Mouse (Mus musculus) stomach, embryonic 16.5 days (tissue): ENCODE data around the gene Slc23a2. TPM values are rescaled to one million over a fixed set of nuclear protein-coding genes. Genes with fewer than 3 reads are reported as not detected.

Experiments
- ATAC-seq: fragments of 200-750 bp; cut with Nextera tagmentation; 2 replicates; pipeline ENCODE4 v1.8.0; 2017; ENCODE audit warnings: moderate number of reproducible peaks, moderate TSS enrichment; ENCODE audit not compliant: insufficient read depth, low FRiP score
- H3K27ac ChIP-seq: fragments of 300-500 bp; sonication (generic); 2 replicates; pipeline ENCODE4 v1.5.1; 2014; ENCODE audit warnings: low read length
- H3K27me3 ChIP-seq: fragments of 300-500 bp; sonication (generic); 2 replicates; pipeline ENCODE4 v1.6.1; 2014; ENCODE audit warnings: low read length, control low read depth, mixed read lengths; ENCODE audit not compliant: control insufficient read depth, insufficient read depth
- H3K36me3 ChIP-seq: fragments of 300-500 bp; sonication (generic); 2 replicates; pipeline ENCODE4 v1.6.1; 2014; ENCODE audit warnings: low read length; ENCODE audit not compliant: control insufficient read depth, insufficient read depth
- H3K4me1 ChIP-seq: fragments of 300-500 bp; sonication (generic); 2 replicates; pipeline ENCODE4 v1.6.1; 2014; ENCODE audit warnings: low read length, control low read depth, mixed read lengths; ENCODE audit not compliant: control insufficient read depth, insufficient read depth
- H3K4me2 ChIP-seq: fragments of 300-500 bp; sonication (generic); 2 replicates; pipeline ENCODE4 v1.6.1; 2014; ENCODE audit warnings: low read depth, low read length, mixed read lengths
- H3K4me3 ChIP-seq: fragments of 300-500 bp; sonication (generic); replicated peaks from 2 replicates; pipeline ENCODE4 v1.5.1; 2014; ENCODE audit warnings: mild to moderate bottlenecking, low read length
- H3K9ac ChIP-seq: fragments of 300-500 bp; sonication (generic); 2 replicates; pipeline ENCODE4 v1.6.1; 2014; ENCODE audit warnings: low read length
- H3K9me3 ChIP-seq: fragments of 300-500 bp; sonication (generic); replicated peaks from 2 replicates; pipeline ENCODE4 v1.6.1; 2016; ENCODE audit warnings: low read length, control low read depth; ENCODE audit not compliant: control insufficient read depth
- WGBS: fragments of 180-500 bp; shearing (Covaris S2); extraction: QIAGEN DNeasy Blood & Tissue Kit; methylation state at CpG from one replicate; pipeline ENCODE4 v1.1.7; 2014; 5-methylcytosine and 5-hydroxymethylcytosine counted together
- polyA plus RNA-seq: library from polyadenylated mRNA; unstranded; fragments of >200 nt; fragmentation: Nextera tagmentation; extraction: Ambion mirVana; gene quantifications from 2 replicates; pipeline ENCODE4 v1.2.1, GENCODE M21; 2015

Slc23a2 gene
- polyA plus RNA-seq, 1 experiment from 2014 or later = 12.1 TPM

DNA sequence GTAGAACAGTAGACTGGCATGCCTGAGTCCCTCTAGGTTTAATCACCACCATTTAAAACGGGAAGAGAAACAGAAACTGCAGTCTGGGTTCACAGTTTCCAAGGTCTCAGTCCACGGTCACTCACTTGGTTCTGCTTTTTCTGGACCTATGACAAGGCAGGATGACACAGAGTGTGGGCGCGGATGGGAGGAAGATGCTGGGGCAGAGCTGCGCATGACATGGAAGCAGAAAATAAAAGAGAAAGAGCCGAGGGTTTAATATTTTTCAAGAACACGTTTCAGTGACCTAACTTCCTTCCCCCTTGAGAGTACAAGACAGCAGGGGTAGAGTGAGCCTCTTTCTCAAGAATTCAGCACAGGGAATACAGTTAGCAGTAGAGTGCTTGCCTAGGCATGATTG is 24.2 kb upstream of the Slc23a2 start:
- H3K9ac ChIP-seq = no peak overlapping the region
- 82% methylated on average over 7 of the region's 7 CpGs for WGBS
- no peak for ATAC-seq

DNA sequence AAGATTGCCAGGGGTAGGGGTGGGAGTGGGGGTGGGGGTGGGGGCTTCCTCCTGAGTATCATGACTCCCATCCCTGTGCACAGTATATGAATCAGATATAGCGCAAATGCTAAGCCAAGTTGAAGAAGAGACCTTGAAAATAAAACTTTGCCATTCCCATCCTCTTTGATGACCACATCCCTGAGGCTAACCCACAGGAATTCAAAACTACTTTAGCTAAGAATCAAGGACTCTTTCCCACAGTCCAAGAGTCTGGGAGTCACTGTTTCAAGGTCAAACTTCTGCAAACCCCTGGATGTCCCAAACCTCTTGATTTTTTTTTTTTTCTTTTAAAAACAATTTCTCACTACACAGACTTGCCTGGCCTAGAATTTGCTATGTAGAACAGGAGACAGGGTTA is 18.7 kb upstream of the Slc23a2 start:
- Histone ChIP-seq H3K27me3 (no peaks in the 10 kb centered on the region), H3K27ac (no peak overlapping the region), H3K4me1 (no peaks in the 10 kb centered on the region), H3K36me3 (no peaks in the 10 kb centered on the region), H3K4me2 (no peak overlapping the region), H3K9ac (no peak overlapping the region), H3K4me3 (no peak overlapping the region), H3K9me3 (no peaks in the 10 kb centered on the region)
- 92% methylated on average over 1 of the region's 1 CpGs for WGBS
- no peak for ATAC-seq

More for the DNA sequence above, 24.2 kb upstream of the Slc23a2 start:
- Histone ChIP-seq H3K4me3 (no peak overlapping the region), H3K27me3 (no peaks in the 10 kb centered on the region), H3K36me3 (no peaks in the 10 kb centered on the region), H3K9me3 (no peaks in the 10 kb centered on the region), H3K27ac (no peak overlapping the region), H3K4me2 (no peak overlapping the region), H3K4me1 (no peaks in the 10 kb centered on the region)

DNA sequence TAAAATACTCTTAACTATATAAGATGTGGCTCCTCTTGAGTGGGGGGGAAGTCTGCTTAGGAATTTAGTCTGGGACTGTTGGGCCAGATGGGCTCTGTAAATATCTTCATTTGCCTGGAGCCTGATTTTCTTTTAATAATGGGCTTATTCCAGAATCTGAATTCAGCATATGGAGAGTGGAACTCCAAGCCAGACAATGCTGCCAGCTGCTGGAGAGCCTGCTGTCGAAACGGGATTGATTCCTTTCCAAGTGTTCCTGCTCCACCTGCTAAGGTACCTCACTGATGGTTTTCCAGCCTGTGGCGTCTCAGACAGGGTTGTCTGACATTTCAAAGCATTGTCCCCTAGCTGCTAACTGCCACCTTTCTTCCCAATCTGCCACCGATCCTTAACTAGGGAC is 12.6 kb upstream of the Slc23a2 start:
- 70% methylated on average over 4 of the region's 4 CpGs for WGBS
- Histone ChIP-seq H3K4me2 (no peak overlapping the region), H3K27ac (no peak overlapping the region), H3K9ac (no peak overlapping the region), H3K4me3 (no peak overlapping the region), H3K27me3 (no peaks in the 10 kb centered on the region), H3K9me3 (no peaks in the 10 kb centered on the region), H3K4me1 (no peaks in the 10 kb centered on the region), H3K36me3 (no peaks in the 10 kb centered on the region)
- ATAC-seq = no peak

DNA sequence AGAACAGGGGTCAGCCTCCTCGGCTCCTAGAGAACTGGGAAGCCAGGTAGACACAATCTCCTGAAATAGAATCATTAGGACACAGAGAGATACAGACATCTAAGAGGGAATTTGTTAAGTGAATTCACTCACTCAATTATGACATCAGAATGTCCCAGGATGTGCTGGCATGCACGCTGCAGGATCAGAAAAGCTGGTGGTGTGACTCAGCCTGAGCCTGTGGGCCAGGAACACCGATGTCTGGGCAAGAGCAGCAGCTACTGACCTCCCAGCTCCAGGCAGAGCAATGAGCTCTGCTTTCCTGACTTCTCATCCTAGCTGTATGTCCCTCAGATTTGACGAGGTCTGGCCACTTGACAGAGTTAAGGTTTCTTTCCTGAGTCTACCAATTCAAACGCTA is 7.8 kb upstream of the Slc23a2 start:
- Histone ChIP-seq H3K4me3 (no peak overlapping the region), H3K36me3 (no peaks in the 10 kb centered on the region), H3K4me1 (no peaks in the 10 kb centered on the region), H3K27ac (no peak overlapping the region), H3K27me3 (0 out of 2 replicates have a peak, but pooled peaks cover 2% of the 10 kb centered on the region), H3K4me2 (no peak overlapping the region), H3K9me3 (no peaks in the 10 kb centered on the region), H3K9ac (no peak overlapping the region)
- WGBS = 48% methylated on average over 5 of the region's 5 CpGs
- ATAC-seq = no peak

DNA sequence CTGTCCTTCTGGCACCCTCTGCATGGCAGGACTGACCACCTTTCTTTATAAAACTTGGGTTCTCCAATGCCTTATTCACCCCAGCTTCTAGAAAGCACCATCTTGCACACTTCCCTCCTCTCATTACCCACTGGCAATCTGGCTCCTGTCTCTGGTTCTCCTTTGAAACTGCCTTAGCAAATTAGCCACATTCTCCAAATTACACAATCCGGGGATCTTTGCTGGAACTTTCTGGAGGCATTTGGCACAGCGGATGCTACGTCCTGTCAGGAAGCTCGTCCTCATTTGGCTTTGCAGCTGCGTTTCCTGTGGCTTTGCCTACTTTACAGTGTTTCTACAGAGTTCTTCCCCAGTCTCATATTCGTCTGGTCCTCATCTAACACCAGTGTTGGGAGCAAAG is 6.7 kb upstream of the Slc23a2 start:
- Histone ChIP-seq H3K4me2 (no peak overlapping the region), H3K4me1 (0 out of 2 replicates have a peak, but pooled peaks cover 2% of the 10 kb centered on the region), H3K36me3 (no peaks in the 10 kb centered on the region), H3K9ac (no peak overlapping the region), H3K9me3 (no peaks in the 10 kb centered on the region), H3K4me3 (no peak overlapping the region), H3K27me3 (0 out of 2 replicates have a peak, but pooled peaks cover 2% of the 10 kb centered on the region), H3K27ac (no peak overlapping the region)
- WGBS = 70% methylated on average over 6 of the region's 6 CpGs
- ATAC-seq = no peak

DNA sequence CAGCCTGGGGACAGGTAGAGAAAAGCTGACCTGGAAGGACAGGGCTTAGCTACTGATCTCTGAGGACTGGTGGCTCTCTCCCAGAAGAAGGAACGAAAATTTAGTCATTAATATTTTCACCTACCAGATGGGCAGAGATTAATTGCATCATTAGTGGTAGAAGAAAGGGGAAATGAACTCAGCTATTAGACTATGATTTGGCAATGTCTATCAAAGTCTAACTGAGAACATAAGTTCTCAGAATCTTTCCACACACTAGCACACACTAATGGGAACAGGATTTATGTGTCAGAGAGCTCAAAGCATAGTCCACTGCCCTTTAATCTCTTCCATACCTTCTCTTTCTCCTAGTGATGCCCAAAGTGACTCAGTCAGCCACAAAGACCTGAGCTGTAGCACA is 6.0 kb upstream of the Slc23a2 start:
- no peaks in the 10 kb centered on the region for H3K36me3 ChIP-seq
- 0 out of 2 replicates have a peak, but pooled peaks cover 2% of the 10 kb centered on the region for H3K27me3 ChIP-seq
- H3K9me3 ChIP-seq = no peaks in the 10 kb centered on the region
- no peak overlapping the region for H3K27ac ChIP-seq
- ATAC-seq = no peak
- no peak overlapping the region for H3K9ac ChIP-seq
- 0 out of 2 replicates have a peak, but pooled peaks cover 2% of the 10 kb centered on the region for H3K4me1 ChIP-seq
- H3K4me2 ChIP-seq = no peak overlapping the region
- no peak overlapping the region for H3K4me3 ChIP-seq
- WGBS = 59% methylated on average over 1 of the region's 1 CpGs

DNA sequence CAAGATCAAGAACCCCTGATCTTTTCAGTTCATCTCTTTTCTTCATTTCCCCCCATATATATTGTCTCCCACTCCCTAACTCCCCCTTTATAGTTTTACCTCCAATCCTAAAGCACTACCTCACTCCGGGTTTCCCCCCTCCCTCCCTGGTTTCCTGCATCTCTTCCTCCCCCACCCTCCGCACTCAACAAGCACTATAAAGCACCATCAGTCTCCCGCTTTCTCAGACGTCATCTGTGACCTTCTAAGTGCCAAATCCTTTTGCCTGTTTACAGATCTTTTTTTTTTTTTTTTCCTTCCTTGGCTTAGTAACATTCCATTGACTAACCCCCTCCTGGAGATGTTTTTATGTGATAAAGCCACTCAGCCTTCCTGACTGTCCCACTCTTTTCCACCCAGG is 1.6 kb upstream of the Slc23a2 start:
- no peak overlapping the region for H3K4me2 ChIP-seq
- H3K4me1 ChIP-seq = peaks cover 15% of the 10 kb centered on the region; the same call in 1 of the 2 replicates
- 0 out of 2 replicates have a peak, but pooled peaks cover 2% of the 10 kb centered on the region for H3K27me3 ChIP-seq
- H3K9ac ChIP-seq = no peak overlapping the region
- H3K9me3 ChIP-seq = no peaks in the 10 kb centered on the region
- no peak overlapping the region for H3K4me3 ChIP-seq
- H3K27ac ChIP-seq = no peak overlapping the region
- no peaks in the 10 kb centered on the region for H3K36me3 ChIP-seq
- 23% methylated on average over 4 of the region's 4 CpGs for WGBS
- no peak for ATAC-seq

DNA sequence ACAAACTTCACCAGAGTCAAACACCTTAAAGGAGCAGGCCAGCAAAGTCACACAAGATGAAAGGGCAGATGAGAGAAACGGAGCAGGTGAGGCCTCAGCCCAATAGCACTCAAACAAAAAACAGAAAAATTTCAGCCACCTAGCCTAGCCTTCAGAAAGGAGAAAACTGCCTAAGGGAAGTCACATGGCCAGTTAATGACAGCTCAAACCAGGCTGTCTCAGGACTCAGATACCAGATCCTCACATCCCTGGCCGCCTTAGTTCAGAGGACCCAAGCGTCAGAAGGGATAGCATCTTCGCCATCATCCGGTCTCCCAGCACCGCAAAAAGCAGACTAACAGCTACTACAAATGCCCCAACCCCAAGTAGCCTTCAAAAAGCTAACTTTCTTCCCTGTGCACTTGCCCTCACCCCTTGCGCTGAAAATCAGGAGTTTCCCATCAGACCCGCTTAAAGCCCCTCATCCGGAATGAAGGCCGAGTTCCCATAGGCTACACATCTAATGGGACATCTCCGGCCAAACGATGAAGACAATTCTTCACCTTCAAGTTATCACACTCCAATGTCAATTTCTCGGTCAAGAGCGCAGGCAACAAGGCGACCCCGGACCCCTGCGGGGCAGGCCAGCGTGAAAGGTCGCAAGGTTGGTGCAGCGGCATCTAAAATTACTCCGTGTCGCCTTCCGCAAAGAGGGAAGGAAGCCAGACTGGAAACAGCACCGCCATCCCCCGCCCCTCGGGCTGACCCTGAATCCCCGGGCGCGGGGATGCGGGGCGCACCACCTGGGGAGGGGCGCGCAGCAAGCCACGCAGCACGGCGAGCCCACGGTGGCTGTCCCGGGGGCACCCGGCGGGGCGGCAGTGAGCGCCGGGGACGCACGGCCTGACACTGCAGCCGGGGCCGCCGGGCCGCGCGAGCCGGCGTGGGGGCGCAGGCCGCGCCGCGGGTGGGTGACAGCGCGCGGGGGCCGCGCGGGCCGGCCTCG is 673 bp downstream of the Slc23a2 start:
- Histone ChIP-seq H3K9me3 (no peaks in the 10 kb centered on the region), H3K4me3 (peak overlapping the region; percentile 83), H3K4me1 (peaks cover 15% of the 10 kb centered on the region; the same call in 1 of the 2 replicates), H3K27ac (0 out of 2 replicates have a peak overlapping the region, but pooled peaks have one; percentile 8), H3K27me3 (no peaks in the 10 kb centered on the region), H3K36me3 (no peaks in the 10 kb centered on the region), H3K4me2 (peak overlapping the region; percentile 98), H3K9ac (peak overlapping the region; percentile 91)
- 4% methylated on average over 65 of the region's 66 CpGs for WGBS
- peak; percentile 18; the same call in 1 of the 2 replicates for ATAC-seq

DNA sequence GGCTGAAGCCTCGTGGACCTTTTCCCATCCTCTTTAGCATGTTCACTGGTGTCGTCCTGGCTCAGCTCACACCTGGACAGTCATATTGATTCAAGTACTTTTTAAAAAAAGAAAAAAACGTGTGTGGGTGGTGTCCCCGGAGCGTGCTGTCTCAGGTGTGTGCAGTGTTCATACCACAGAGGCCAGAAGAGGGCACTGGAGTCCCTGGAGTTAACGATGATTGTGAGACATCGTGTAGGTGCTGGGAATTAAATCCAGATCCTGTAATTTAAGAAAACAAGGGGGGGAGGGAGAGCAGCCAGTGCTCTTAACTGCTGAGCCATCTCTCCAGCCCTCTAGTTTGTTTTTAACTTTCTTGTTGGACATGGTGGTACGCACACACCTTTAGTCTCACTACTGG is 2.3 kb downstream of the Slc23a2 start:
- Histone ChIP-seq H3K9me3 (no peaks in the 10 kb centered on the region), H3K4me1 (peaks cover 15% of the 10 kb centered on the region; the same call in 1 of the 2 replicates), H3K4me2 (no peak overlapping the region), H3K27me3 (no peaks in the 10 kb centered on the region), H3K36me3 (no peaks in the 10 kb centered on the region), H3K27ac (no peak overlapping the region), H3K9ac (no peak overlapping the region), H3K4me3 (no peak overlapping the region)
- WGBS = 89% methylated on average over 8 of the region's 8 CpGs
- no peak for ATAC-seq
